Mouse (Mus musculus) E14TG2a.4 (cell line): ENCODE results near the gene Rcor2.
A peak's percentile ranks its signal among the peaks of the same experiment; 100 is the strongest.

Experiments used
- H3K27me3 ChIP-seq: 2 replicates; pipeline ENCODE4 v1.6.1; 2014; ENCODE audit warnings: low read length, control low read depth; ENCODE audit not compliant: insufficient read depth
- H3K36me3 ChIP-seq: 2 replicates; pipeline ENCODE4 v1.6.1; 2014; ENCODE audit warnings: low read length, control low read depth; ENCODE audit not compliant: insufficient read depth
- H3K4me1 ChIP-seq: replicated peaks from 2 replicates; pipeline ENCODE4 v1.6.1; 2014; ENCODE audit warnings: low read depth, low read length, control low read depth
- H3K4me3 ChIP-seq: replicated peaks from 2 replicates; pipeline ENCODE4 v1.5.1; 2014; ENCODE audit warnings: mild to moderate bottlenecking, low read length
- H3K9me3 ChIP-seq: 2 replicates; pipeline ENCODE4 v1.6.1; 2014; ENCODE audit warnings: low read length, control low read depth
- CTCF ChIP-seq: conservative IDR thresholded peaks from 2 replicates; pipeline ENCODE4 v1.5.1; 2014; ENCODE audit warnings: low read length
- NANOG ChIP-seq: IDR thresholded peaks from 2 replicates; pipeline ENCODE4 v1.6.1; 2014; ENCODE audit warnings: borderline replicate concordance, low read length, mixed read lengths
- POU5F1 ChIP-seq: IDR thresholded peaks from 2 replicates; pipeline ENCODE4 v1.6.1; 2014; ENCODE audit warnings: low read length, borderline replicate concordance

Gene Rcor2

DNA sequence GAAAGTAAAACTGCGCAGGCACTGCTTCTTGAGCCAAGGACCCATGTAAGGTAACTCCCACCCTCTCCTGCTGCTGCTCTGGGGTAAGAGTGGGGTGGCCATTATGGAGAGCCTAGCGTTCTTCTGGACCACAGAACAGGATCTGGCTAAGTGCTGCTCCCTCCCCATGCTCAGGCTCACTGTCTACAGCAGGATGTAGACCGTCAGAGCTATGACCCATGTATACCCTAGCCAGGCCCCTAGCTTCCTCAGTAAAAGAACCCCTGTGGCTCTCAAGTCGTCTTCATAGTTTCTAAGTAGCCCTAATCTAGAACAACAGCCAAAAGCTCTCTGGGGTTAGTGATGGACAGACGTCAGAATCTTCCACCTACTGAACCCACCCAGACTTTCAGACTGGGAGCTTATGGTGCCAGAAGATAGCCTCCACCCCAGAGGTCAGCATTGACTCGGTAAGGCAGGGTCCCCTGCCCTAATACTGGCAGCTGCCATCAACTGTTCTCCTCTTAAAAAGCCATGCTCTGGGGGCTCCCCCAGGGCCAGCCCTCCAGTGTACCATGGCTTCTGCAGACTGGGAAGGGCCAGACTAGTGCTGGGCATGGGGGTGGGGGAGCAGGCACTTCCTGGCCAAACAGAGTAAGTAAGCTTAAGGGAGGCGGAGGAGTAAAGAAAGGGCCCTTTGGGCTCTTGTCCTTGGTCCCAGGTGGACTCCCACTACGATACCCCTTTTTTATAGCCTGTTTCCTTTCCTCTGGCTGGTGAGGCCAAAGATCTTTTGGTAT lies 27.2 kb downstream of the Rcor2 start:
- no peaks in the 10 kb centered on the region for H3K27me3 ChIP-seq
- no peaks in the 10 kb centered on the region for H3K9me3 ChIP-seq
- H3K36me3 ChIP-seq: peaks cover 87% of the 10 kb centered on the region
- no peak for TF ChIP-seq NANOG
- no peak for TF ChIP-seq CTCF
- TF ChIP-seq POU5F1: no peak
- H3K4me1 ChIP-seq: peaks cover 76% of the 10 kb centered on the region
- peak overlapping the region; percentile 64 for H3K4me3 ChIP-seq

DNA sequence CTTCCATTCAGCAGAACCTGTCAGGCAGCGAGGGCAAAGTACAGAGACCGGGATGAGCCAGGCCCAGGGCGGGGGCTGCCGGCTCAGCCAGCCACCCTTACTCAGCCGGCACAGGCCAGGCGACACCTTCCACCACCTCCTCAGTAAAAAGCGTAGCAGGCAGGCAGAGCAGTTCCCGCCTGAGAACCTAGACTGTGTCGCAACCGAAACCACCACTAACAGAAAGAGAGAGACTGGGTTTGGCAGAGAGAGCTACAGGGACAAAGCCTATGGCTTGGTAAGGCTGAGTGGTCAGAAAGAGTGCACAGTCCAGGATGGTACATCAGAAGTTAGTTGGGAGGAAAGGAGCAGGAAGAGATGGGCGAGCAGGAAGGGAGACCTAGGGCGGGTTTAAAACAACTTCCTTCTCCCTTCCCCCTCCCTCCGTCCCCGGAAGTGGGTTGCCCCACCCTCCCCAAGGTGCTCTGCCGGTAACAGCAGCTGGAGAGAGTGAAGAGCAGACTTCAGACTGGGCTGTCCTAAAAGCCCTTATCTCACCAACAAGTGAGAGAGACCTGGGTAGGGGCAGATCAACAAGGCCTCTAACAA lies 28.0 kb downstream of the Rcor2 start:
- H3K4me3 ChIP-seq: peak overlapping the region; percentile 64
- peaks cover 76% of the 10 kb centered on the region for H3K4me1 ChIP-seq
- TF ChIP-seq POU5F1: no peak
- no peak for TF ChIP-seq CTCF
- no peak for TF ChIP-seq NANOG
- no peaks in the 10 kb centered on the region for H3K9me3 ChIP-seq
- H3K36me3 ChIP-seq: peaks cover 87% of the 10 kb centered on the region
- H3K27me3 ChIP-seq: no peaks in the 10 kb centered on the region

GRCm38 (mm10) chr19:7295959-7296358 lies 28.8 kb downstream of the Rcor2 start:
- Histone ChIP-seq H3K4me1 (peaks cover 68% of the 10 kb centered on the region), H3K36me3 (peaks cover 85% of the 10 kb centered on the region), H3K27me3 (no peaks in the 10 kb centered on the region), H3K9me3 (no peaks in the 10 kb centered on the region), H3K4me3 (peak overlapping the region; percentile 64)
- no peak for TF ChIP-seq CTCF
- TF ChIP-seq POU5F1: no peak
- TF ChIP-seq NANOG: no peak

DNA sequence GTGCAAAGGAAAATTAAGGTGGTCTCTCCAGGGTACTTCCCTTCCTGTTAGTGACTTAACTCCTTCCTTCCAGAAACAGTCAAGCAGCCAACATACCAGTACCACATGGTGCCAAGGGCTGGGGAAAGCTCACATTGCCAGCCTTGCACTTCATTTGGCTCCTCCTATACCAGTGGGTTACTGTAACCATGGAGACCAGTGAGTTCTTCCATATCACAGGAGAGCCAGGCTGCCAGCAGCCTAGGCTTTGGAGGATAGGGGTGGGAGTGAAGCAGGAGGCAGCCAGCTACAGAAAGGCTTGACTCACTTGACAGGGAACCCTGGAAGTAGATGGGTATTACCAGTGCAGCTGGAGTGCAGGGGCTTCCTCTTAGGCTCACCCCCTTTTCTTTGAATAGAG lies 31.9 kb downstream of the Rcor2 start:
- no peaks in the 10 kb centered on the region for H3K27me3 ChIP-seq
- no peaks in the 10 kb centered on the region for H3K9me3 ChIP-seq
- H3K4me1 ChIP-seq: peaks cover 65% of the 10 kb centered on the region
- peaks cover 89% of the 10 kb centered on the region for H3K36me3 ChIP-seq
- H3K4me3 ChIP-seq: no peak overlapping the region
- no peak for TF ChIP-seq POU5F1
- TF ChIP-seq CTCF: no peak

GRCm38 (mm10) chr19:7300078-7300477 lies 33.0 kb downstream of the Rcor2 start:
- H3K4me1 ChIP-seq: peaks cover 60% of the 10 kb centered on the region
- H3K4me3 ChIP-seq: no peak overlapping the region
- H3K9me3 ChIP-seq: no peaks in the 10 kb centered on the region
- peaks cover 80% of the 10 kb centered on the region for H3K36me3 ChIP-seq
- TF ChIP-seq POU5F1: no peak
- TF ChIP-seq CTCF: no peak
- no peak for TF ChIP-seq NANOG
- no peaks in the 10 kb centered on the region for H3K27me3 ChIP-seq

DNA sequence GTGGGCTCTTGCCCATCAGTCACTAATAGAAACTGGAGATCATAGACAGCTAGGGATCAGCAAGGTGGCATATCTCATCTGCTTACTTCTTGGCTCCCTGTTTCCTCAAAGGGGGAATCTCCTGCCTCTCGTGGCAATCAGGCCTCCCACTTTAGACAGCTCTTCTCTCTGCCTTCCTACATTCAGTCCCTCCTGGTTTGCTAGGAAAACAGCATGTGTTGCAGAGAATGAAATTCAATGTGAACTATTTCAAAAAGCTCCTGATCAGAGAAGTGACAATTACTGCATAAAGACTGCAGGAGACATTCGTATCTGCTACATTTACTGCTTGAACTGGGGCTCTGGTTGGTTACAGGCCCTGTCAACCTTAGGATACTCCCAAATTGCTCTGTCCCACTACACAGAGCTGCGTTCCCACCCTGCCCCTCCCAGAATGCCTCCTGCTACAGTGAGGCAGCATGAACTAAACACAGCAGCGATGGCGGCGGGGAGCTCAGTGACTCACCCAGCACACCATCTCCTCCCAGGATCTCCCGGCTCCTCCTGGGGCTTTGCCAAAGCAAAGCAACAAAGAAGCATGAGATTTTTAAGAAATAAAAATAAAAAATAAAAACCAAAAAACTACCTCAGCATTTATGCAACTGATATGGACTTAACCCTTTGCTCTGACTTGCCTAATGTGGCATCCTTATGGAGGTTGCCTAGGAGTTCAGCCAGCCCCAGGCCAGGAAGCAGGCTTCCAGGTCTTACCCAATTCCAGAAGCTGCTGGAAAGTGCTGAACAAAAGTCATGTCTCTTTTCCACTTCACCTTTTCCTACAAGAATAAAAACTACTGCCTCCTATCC lies 34.7 kb downstream of the Rcor2 start:
- no peak for TF ChIP-seq NANOG
- TF ChIP-seq CTCF: no peak
- no peak for TF ChIP-seq POU5F1
- Histone ChIP-seq H3K36me3 (peaks cover 85% of the 10 kb centered on the region), H3K27me3 (no peaks in the 10 kb centered on the region), H3K4me3 (no peak overlapping the region), H3K4me1 (peaks cover 61% of the 10 kb centered on the region), H3K9me3 (no peaks in the 10 kb centered on the region)

- peaks cover 81% of the 10 kb centered on the region for H3K36me3 ChIP-seq
- H3K4me3 ChIP-seq: no peak overlapping the region
- no peaks in the 10 kb centered on the region for H3K27me3 ChIP-seq
- no peak for TF ChIP-seq NANOG
- no peaks in the 10 kb centered on the region for H3K9me3 ChIP-seq
- H3K4me1 ChIP-seq: peaks cover 61% of the 10 kb centered on the region
Observed at GRCm38 (mm10) chr19:7302493-7302797, 35.3 kb downstream of the Rcor2 start.

DNA sequence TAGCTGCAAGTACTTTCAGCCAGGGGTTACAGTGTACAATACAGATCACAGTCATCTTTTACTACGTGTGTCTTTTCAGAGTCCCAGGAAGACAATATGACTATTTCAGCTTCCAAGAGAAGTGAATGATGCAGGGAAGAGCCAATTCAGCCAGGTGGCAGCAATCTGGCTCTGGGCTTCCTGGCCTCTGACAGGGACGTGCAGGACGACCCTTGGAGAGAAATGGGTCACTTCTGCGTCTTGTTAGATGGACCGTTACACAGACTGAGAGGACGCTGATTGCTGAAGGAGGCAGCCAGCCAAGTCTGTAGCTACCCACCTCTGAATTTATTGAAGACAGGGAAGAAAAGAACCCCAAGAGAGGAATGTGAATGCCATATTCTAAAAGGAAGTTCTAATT lies 36.7 kb downstream of the Rcor2 start:
- no peaks in the 10 kb centered on the region for H3K9me3 ChIP-seq

More for the DNA sequence above, 36.7 kb downstream of the Rcor2 start:
- TF ChIP-seq CTCF (no peak), NANOG (no peak), POU5F1 (no peak)
- Histone ChIP-seq H3K27me3 (no peaks in the 10 kb centered on the region), H3K4me1 (peaks cover 68% of the 10 kb centered on the region), H3K36me3 (peaks cover 82% of the 10 kb centered on the region), H3K4me3 (no peak overlapping the region)
